Mouse (Mus musculus) heart, postnatal 0 days (tissue): ENCODE results near the gene Rhbdd3. TPM values are rescaled to one million over a fixed set of nuclear protein-coding genes. Genes with fewer than 3 reads are reported as not detected.

Source experiments
- ATAC-seq: fragments of 200-750 bp; cut with Nextera tagmentation; 2 replicates; pipeline ENCODE4 v1.8.0; 2017; ENCODE audit warnings: low read depth, moderate number of reproducible peaks, moderate library complexity; ENCODE audit not compliant: insufficient read depth
- DNase-seq: peaks from one replicate; pipeline ENCODE4 v3.0.0-alpha.2; 2016; ENCODE audit warnings: low spot score
- H3K27ac ChIP-seq: fragments of 300-500 bp; sonication (generic); 2 replicates; pipeline ENCODE4 v1.5.1; 2014; ENCODE audit warnings: low read depth, mild to moderate bottlenecking
- H3K27me3 ChIP-seq: fragments of 300-500 bp; sonication (generic); 2 replicates; pipeline ENCODE4 v1.6.1; 2014; ENCODE audit warnings: low read length, mixed read lengths; ENCODE audit not compliant: control insufficient read depth, insufficient read depth
- H3K36me3 ChIP-seq: fragments of 300-500 bp; sonication (generic); replicated peaks from 2 replicates; pipeline ENCODE4 v1.6.1; 2014; ENCODE audit warnings: low read length, mixed read lengths; ENCODE audit not compliant: control insufficient read depth, insufficient read depth
- H3K4me1 ChIP-seq: fragments of 300-500 bp; sonication (generic); 2 replicates; pipeline ENCODE4 v1.6.1; 2014; ENCODE audit warnings: antibody characterized with exemption; ENCODE audit not compliant: control insufficient read depth, insufficient read depth
- H3K4me2 ChIP-seq: fragments of 300-500 bp; sonication (generic); 2 replicates; pipeline ENCODE4 v1.6.1; 2014; ENCODE audit warnings: low read depth, mild to moderate bottlenecking, low read length, moderate library complexity
- H3K4me3 ChIP-seq: fragments of 300-500 bp; sonication (generic); 2 replicates; pipeline ENCODE4 v1.5.1; 2014; ENCODE audit warnings: low read depth, low read length
- H3K9ac ChIP-seq: fragments of 300-500 bp; sonication (generic); replicated peaks from 2 replicates; pipeline ENCODE4 v1.6.1; 2014; ENCODE audit warnings: low read depth, low read length, mixed read lengths
- H3K9me3 ChIP-seq: fragments of 300-500 bp; sonication (generic); replicated peaks from 2 replicates; pipeline ENCODE4 v1.6.1; 2016; ENCODE audit warnings: low read length; ENCODE audit not compliant: control insufficient read depth
- CTCF ChIP-seq: IDR thresholded peaks from 2 replicates; pipeline ENCODE4 v1.5.1; 2016; ENCODE audit warnings: antibody characterized with exemption, control low read depth, low read depth
- EP300 ChIP-seq: IDR thresholded peaks from 2 replicates; pipeline ENCODE4 v1.6.1; 2016; ENCODE audit warnings: antibody characterized with exemption, low read depth
- WGBS: fragments of 180-500 bp; shearing (Covaris S2); extraction: QIAGEN DNeasy Blood & Tissue Kit; methylation state at CpG from one replicate; pipeline ENCODE4 v1.1.7; 2014; 5-methylcytosine and 5-hydroxymethylcytosine counted together
- polyA plus RNA-seq: library from polyadenylated mRNA; unstranded; fragments of >200 nt; fragmentation: Nextera tagmentation; extraction: Ambion mirVana; gene quantifications from 2 replicates; pipeline ENCODE4 v1.2.1, GENCODE M21; 2015
- total RNA-seq: library from RNA; depleted of rRNA; stranded (reverse); fragments of >200 nt; gene quantifications from 2 replicates; pipeline ENCODE4 v1.2.3, GENCODE M21; 2014; ENCODE audit warnings: low replicate concordance; rRNA removed

Gene Rhbdd3
- total RNA-seq = 17.9 and 50.4 TPM in 2 replicates
- 28.5 and 28.8 TPM in 2 replicates for polyA plus RNA-seq

- WGBS = under 1% methylated on average over 79 of the region's 92 CpGs
- Histone ChIP-seq H3K9me3 (no peaks in the 10 kb centered on the region), H3K36me3 (peaks cover 12% of the 10 kb centered on the region), H3K27ac (peak within 1 kb of the TSS; percentile 95), H3K9ac (peak within 1 kb of the TSS; percentile 96), H3K27me3 (no peaks in the 10 kb centered on the region), H3K4me3 (peak within 1 kb of the TSS; percentile 95), H3K4me2 (peak within 1 kb of the TSS; percentile 91), H3K4me1 (peaks cover 28% of the 10 kb centered on the region)
- ATAC-seq (peak; percentile 87), DNase-seq (peak; percentile 92)
- no peak; the same call in 1 of the 2 replicates for TF ChIP-seq EP300
- TF ChIP-seq CTCF = no peak
These were observed at the start of gene Rhbdd3, which contains the start of gene Ewsr1 for GRCm38 (mm10) chr11:5098736-5099542. Gene Rhbdd3 (plus strand): TSS chr11:5098926. Gene Ewsr1 (minus strand): TSS chr11:5099266.

- ATAC-seq (no peak), DNase-seq (no peak)
- H3K9me3 ChIP-seq = no peaks in the 10 kb centered on the region
- H3K36me3 ChIP-seq = no peaks in the 10 kb centered on the region
- no peak overlapping the region for H3K4me2 ChIP-seq
- H3K9ac ChIP-seq = no peak overlapping the region
- H3K4me3 ChIP-seq = no peak overlapping the region
- no peaks in the 10 kb centered on the region for H3K4me1 ChIP-seq
- TF ChIP-seq EP300 = no peak
- TF ChIP-seq CTCF = no peak
- WGBS = 88% methylated on average over 10 of the region's 10 CpGs
- 0 out of 2 replicates have a peak, but pooled peaks cover 1% of the 10 kb centered on the region for H3K27me3 ChIP-seq
- H3K27ac ChIP-seq = no peak overlapping the region
These were observed 47.1 kb upstream of the Rhbdd3 start for GRCm38 (mm10) chr11:5051629-5052028.

- Histone ChIP-seq H3K4me2 (no peak overlapping the region), H3K27me3 (peaks cover 8% of the 10 kb centered on the region), H3K27ac (no peak overlapping the region), H3K9me3 (no peaks in the 10 kb centered on the region), H3K36me3 (no peaks in the 10 kb centered on the region), H3K4me3 (no peak overlapping the region), H3K9ac (no peak overlapping the region), H3K4me1 (no peaks in the 10 kb centered on the region)
- 61% methylated on average over 10 of the region's 10 CpGs for WGBS
- no peak for ATAC-seq
- TF ChIP-seq EP300 (no peak), CTCF (no peak)
- no peak for DNase-seq
These were observed 46.4 kb upstream of the Rhbdd3 start for GRCm38 (mm10) chr11:5052200-5052854.

- H3K4me1 ChIP-seq = no peaks in the 10 kb centered on the region
- no peak overlapping the region for H3K4me3 ChIP-seq
- H3K9ac ChIP-seq = no peak overlapping the region
- ATAC-seq (no peak), DNase-seq (no peak)
- H3K36me3 ChIP-seq = no peaks in the 10 kb centered on the region
- H3K9me3 ChIP-seq = no peaks in the 10 kb centered on the region
- no peak for TF ChIP-seq EP300
- TF ChIP-seq CTCF = no peak
- peaks cover 24% of the 10 kb centered on the region for H3K27me3 ChIP-seq
- WGBS = 90% methylated on average over 14 of the region's 14 CpGs
- no peak overlapping the region for H3K27ac ChIP-seq
- no peak overlapping the region for H3K4me2 ChIP-seq
These were observed 44.6 kb upstream of the Rhbdd3 start for GRCm38 (mm10) chr11:5054151-5054550.

GRCm38 (mm10) chr11:5054874-5055273 is 43.9 kb upstream of the Rhbdd3 start:
- peaks cover 31% of the 10 kb centered on the region for H3K27me3 ChIP-seq
- H3K9ac ChIP-seq = no peak overlapping the region
- H3K27ac ChIP-seq = no peak overlapping the region
- 55% methylated on average over 6 of the region's 6 CpGs for WGBS
- no peaks in the 10 kb centered on the region for H3K9me3 ChIP-seq
- H3K4me3 ChIP-seq = no peak overlapping the region
- TF ChIP-seq EP300 (no peak), CTCF (no peak)
- H3K4me1 ChIP-seq = 0 out of 2 replicates have a peak, but pooled peaks cover 6% of the 10 kb centered on the region
- no peak for DNase-seq
- no peak for ATAC-seq
- no peaks in the 10 kb centered on the region for H3K36me3 ChIP-seq
- no peak overlapping the region for H3K4me2 ChIP-seq
